In genomic region chr1:177447086-177447485, GRCm38 (mm10) we compare ENCODE assay signal across 10 mouse cellular contexts. TPM values are rescaled to one million over a fixed set of nuclear protein-coding genes. Genes with fewer than 3 reads are reported as not detected.
DNase-seq lines count a peak whose midpoint lies in the region; ATAC-seq lines count a peak whose summit lies in the region.
"Had no signal": no experiment of that assay in that cellular context is flagged by ENCODE, and none has a peak within 500 bp of the region (broad histone marks: within the 10 kb centered on the region; RNA-seq: fewer than 3 reads in every experiment).

No protein-coding gene starts in this region.

- H3K27ac ChIP-seq in forebrain, embryonic 15.5 days (replicated peaks), result peak overlapping the region; percentile 99
- H3K27ac ChIP-seq in midbrain, embryonic 13.5 days, result peak overlapping the region; percentile 79
- no peak overlapping the region for H3K27ac ChIP-seq in heart, embryonic 10.5 days

- no peaks in the 10 kb centered on the region for H3K27me3 ChIP-seq in forebrain, embryonic 15.5 days
- H3K27me3 ChIP-seq in midbrain, embryonic 13.5 days, result no peaks in the 10 kb centered on the region
- H3K27me3 ChIP-seq in heart, embryonic 10.5 days (ENCODE audit: insufficient read depth, poor library complexity, severe bottlenecking), result no peaks in the 10 kb centered on the region

- ATAC-seq in forebrain, embryonic 15.5 days (replicated peaks), result peak; percentile 24; the same call in 1 of the 2 replicates
- no peak for ATAC-seq in midbrain, embryonic 13.5 days
- ATAC-seq in granulocyte monocyte progenitor cell, adult 5-6 weeks (replicated peaks; ENCODE audit: poor library complexity, severe bottlenecking), result no peak

- H3K9me3 ChIP-seq in forebrain, embryonic 15.5 days, result no peaks in the 10 kb centered on the region
- H3K9me3 ChIP-seq in midbrain, embryonic 13.5 days, result no peaks in the 10 kb centered on the region
- no peaks in the 10 kb centered on the region for H3K9me3 ChIP-seq in heart, embryonic 10.5 days

- H3K36me3 ChIP-seq in forebrain, embryonic 15.5 days, result peaks cover 14% of the 10 kb centered on the region
- H3K36me3 ChIP-seq in midbrain, embryonic 13.5 days, result peaks cover 14% of the 10 kb centered on the region
- peaks cover 20% of the 10 kb centered on the region for H3K36me3 ChIP-seq in heart, embryonic 10.5 days

- H3K4me3 ChIP-seq in forebrain, embryonic 15.5 days, result peak overlapping the region; percentile 71
- H3K4me3 ChIP-seq in midbrain, embryonic 13.5 days (replicated peaks), result peak overlapping the region; percentile 86
- H3K4me3 ChIP-seq in heart, embryonic 10.5 days, result no peak overlapping the region

- peaks cover 53% of the 10 kb centered on the region for H3K4me1 ChIP-seq in forebrain, embryonic 15.5 days
- H3K4me1 ChIP-seq in midbrain, embryonic 13.5 days (replicated peaks), result peaks cover 70% of the 10 kb centered on the region
- peaks cover 40% of the 10 kb centered on the region for H3K4me1 ChIP-seq in heart, embryonic 10.5 days

- 7% methylated on average over 9 of the region's 9 CpGs for WGBS in forebrain, embryonic 15.5 days
- WGBS in midbrain, embryonic 13.5 days, result 7% methylated on average over 9 of the region's 9 CpGs
- 63% methylated on average over 9 of the region's 9 CpGs for WGBS in heart, embryonic 10.5 days

- DNase-seq in cerebellum, adult 18-20 months, result peak; percentile 59 to 68
- DNase-seq in cerebellum, adult 11 months, result no peak
- peak; percentile 71 for DNase-seq in cerebellum, adult 9-11 months
- DNase-seq in ovary, postnatal 36 days (ENCODE audit: low spot score), result no peak
- DNase-seq in heart, embryonic 10.5 days (ENCODE audit: low spot score), result no peak
- DNase-seq: lung, postnatal 14 days; spleen, adult 18-20 months had no signal

- H3K9ac ChIP-seq in forebrain, embryonic 15.5 days (replicated peaks), result peak overlapping the region; percentile 76
- peak overlapping the region; percentile 68 for H3K9ac ChIP-seq in midbrain, embryonic 13.5 days (replicated peaks)

- peak overlapping the region; percentile 51 for H3K4me2 ChIP-seq in forebrain, embryonic 15.5 days (replicated peaks)
- H3K4me2 ChIP-seq in midbrain, embryonic 13.5 days (replicated peaks), result peak overlapping the region; percentile 82

RNA-seq across cellular contexts. Expression of gene Zbtb18, which starts 4.9 kb away (rescaled TPM):
- polyA plus RNA-seq in forebrain, embryonic 15.5 days (2015; fragmentation: Nextera tagmentation; extraction: Ambion mirVana), result 136 and 150 TPM in 2 replicates
- polyA plus RNA-seq in midbrain, embryonic 13.5 days (2015; fragmentation: Nextera tagmentation; extraction: Ambion mirVana), result 14.0 and 20.6 TPM in 2 replicates
- polyA plus RNA-seq in heart, embryonic 10.5 days (2016; fragmentation: Nextera tagmentation; extraction: Ambion mirVana), result 1.2 and 1.6 TPM in 2 replicates
- total RNA-seq in granulocyte monocyte progenitor cell, adult 5-6 weeks (2014; fragmentation: Nextera tagmentation), result 62.5 and 64.3 TPM in 2 replicates
- 58.4 and 82.5 TPM in 2 replicates for total RNA-seq in granulocyte monocyte progenitor cell, adult 5-6 weeks (2017)

Comparison
In these comparisons a context has a peak if more than half of its experiments do, and no peak if none do; other contexts are left out.
1. DNase-seq: peak in cerebellum, adult 18-20 months (2 of 2) and cerebellum, adult 9-11 months (single experiment); none in cerebellum, adult 11 months (single experiment), ovary, postnatal 36 days (single experiment) and heart, embryonic 10.5 days (single experiment).